Mouse (Mus musculus) layer of hippocampus, postnatal 14 days (tissue): ENCODE data around the gene Elovl2. TPM values are rescaled to one million over a fixed set of nuclear protein-coding genes. Genes with fewer than 3 reads are reported as not detected.

Experiments used
- DNase-seq, 2 experiments: peaks; one replicate each; pipeline ENCODE4 v3.0.0; 2021 to 2022; ENCODE audit warnings: low spot score in 2 of 2, mixed read lengths in 1 of 2
- total RNA-seq, 2 experiments: library from RNA; stranded (reverse); gene quantifications; 2 replicates each; pipeline ENCODE4 v1.2.3; 2021

The Elovl2 gene
- total RNA-seq, 2 experiments from 2014 or later: 34.6 to 38.0 TPM

GRCm38 (mm10) chr13:41158426-41158825, 61.8 kb downstream of the Elovl2 start:
- DNase-seq: no peak

DNA sequence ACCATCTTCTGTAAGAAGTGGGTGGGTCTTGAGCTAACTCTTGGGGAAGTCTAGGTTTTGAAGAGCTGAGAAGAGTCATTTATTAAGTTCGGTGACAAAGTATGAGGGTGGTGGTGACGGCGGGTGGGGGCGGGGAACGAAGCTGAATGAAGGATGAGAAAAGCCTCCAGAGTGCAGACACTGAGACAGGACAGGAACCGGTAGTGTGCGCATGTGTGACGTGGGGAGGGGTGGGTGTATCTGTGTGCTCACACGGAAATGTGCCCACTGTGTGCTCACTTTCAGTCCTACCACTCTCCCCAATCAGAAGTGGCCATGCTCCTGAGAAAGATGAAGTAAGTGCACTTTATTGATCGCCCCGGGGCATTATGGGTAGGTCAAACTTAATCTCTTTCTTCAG, 67.1 kb downstream of the Elovl2 start:
- no peak for DNase-seq

DNA sequence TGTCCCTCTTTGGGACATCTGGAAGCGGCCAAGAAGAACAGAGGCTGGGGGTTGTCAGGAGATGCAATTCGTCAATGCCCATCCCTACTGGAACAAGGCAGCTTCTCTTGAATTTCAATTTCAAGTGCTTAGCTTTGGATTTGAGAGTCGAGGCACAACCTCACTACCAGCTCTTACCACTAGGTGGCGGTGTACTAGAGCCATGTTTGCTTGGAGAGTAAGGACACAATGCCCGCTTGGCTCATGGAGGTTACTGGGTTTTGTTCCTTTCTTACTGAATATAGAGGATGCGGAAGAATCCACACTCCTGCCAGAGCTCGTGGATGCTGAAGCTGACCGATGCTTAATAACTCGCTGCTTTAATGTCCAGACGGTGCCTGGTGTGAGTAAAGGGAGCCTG, 73.9 kb downstream of the Elovl2 start:
- peak; percentile 51 to 67 for DNase-seq

- DNase-seq: no peak
Observed at GRCm38 (mm10) chr13:41145433-41145970, 74.7 kb downstream of the Elovl2 start.

GRCm38 (mm10) chr13:41134901-41135300, 85.3 kb downstream of the Elovl2 start:
- peak; percentile 27 to 62 for DNase-seq

Other genes with a start within 250 kb of the Elovl2 start
- gene Pak1ip1, start 219.4 kb downstream of the Elovl2 start, total RNA-seq: 10 to 100 TPM; 35.4 to 38.1 TPM
- gene Tmem14c, start 204.1 kb downstream of the Elovl2 start, total RNA-seq: 10 to 100 TPM; 70.1 to 70.4 TPM
- gene Mak, start 140.7 kb downstream of the Elovl2 start, total RNA-seq: under 1 TPM; 0.76 to 0.90 TPM
- not detected for gene Gcm2, start 109.4 kb downstream of the Elovl2 start, total RNA-seq
- under 1 TPM in 1 of 2 experiments, not detected in 1; 0.21 TPM for gene Sycp2l, start 106.1 kb downstream of the Elovl2 start, total RNA-seq
- gene Smim13, start 29.4 kb upstream of the Elovl2 start, total RNA-seq: 100 to 1,000 TPM; 138 to 144 TPM
- not detected for gene Gm17364, start 53.6 kb upstream of the Elovl2 start, total RNA-seq